Mouse (Mus musculus) lung, embryonic 15.5 days (tissue): ENCODE data around the gene Mboat2. TPM values are rescaled to one million over a fixed set of nuclear protein-coding genes. Genes with fewer than 3 reads are reported as not detected.

Experiments
- ATAC-seq: fragments of 200-750 bp; cut with Nextera tagmentation; 2 replicates; pipeline ENCODE4 v1.8.0; 2017; ENCODE audit warnings: moderate number of reproducible peaks, borderline replicate concordance; ENCODE audit not compliant: low FRiP score, low TSS enrichment; ENCODE audit errors: extremely low read depth
- H3K27ac ChIP-seq: fragments of 300-500 bp; sonication (generic); 2 replicates; pipeline ENCODE4 v1.5.1; 2015; ENCODE audit warnings: moderate library complexity, mild to moderate bottlenecking, inconsistent platforms
- H3K27me3 ChIP-seq: fragments of 300-500 bp; sonication (generic); 2 replicates; pipeline ENCODE4 v1.6.1; 2015; ENCODE audit warnings: inconsistent platforms
- H3K36me3 ChIP-seq: fragments of 300-500 bp; sonication (generic); 2 replicates; pipeline ENCODE4 v1.6.1; 2015; ENCODE audit warnings: inconsistent platforms
- H3K4me1 ChIP-seq: fragments of 300-500 bp; sonication (generic); 2 replicates; pipeline ENCODE4 v1.6.1; 2015; ENCODE audit warnings: inconsistent platforms
- H3K4me2 ChIP-seq: fragments of 300-500 bp; sonication (generic); 2 replicates; pipeline ENCODE4 v1.6.1; 2015; ENCODE audit warnings: inconsistent platforms, mild to moderate bottlenecking, moderate library complexity
- H3K4me3 ChIP-seq: fragments of 300-500 bp; sonication (generic); 2 replicates; pipeline ENCODE4 v1.5.1; 2015; ENCODE audit warnings: mild to moderate bottlenecking, inconsistent platforms
- H3K9ac ChIP-seq: fragments of 300-500 bp; sonication (generic); 2 replicates; pipeline ENCODE4 v1.6.1; 2015; ENCODE audit warnings: inconsistent platforms
- H3K9me3 ChIP-seq: fragments of 300-500 bp; sonication (generic); 2 replicates; pipeline ENCODE4 v1.6.1; 2016; ENCODE audit warnings: inconsistent platforms
- WGBS: fragments of 180-500 bp; shearing (Covaris S2); methylation state at CpG from one replicate; pipeline ENCODE4 v1.1.7; 2015; 5-methylcytosine and 5-hydroxymethylcytosine counted together
- polyA plus RNA-seq: library from polyadenylated mRNA; unstranded; fragments of >200 nt; fragmentation: Nextera tagmentation; extraction: Ambion mirVana; gene quantifications from 2 replicates; pipeline ENCODE4 v1.2.1, GENCODE M21; 2015

Gene Mboat2
- polyA plus RNA-seq, 1 experiment from 2014 or later = 42.5 TPM

DNA sequence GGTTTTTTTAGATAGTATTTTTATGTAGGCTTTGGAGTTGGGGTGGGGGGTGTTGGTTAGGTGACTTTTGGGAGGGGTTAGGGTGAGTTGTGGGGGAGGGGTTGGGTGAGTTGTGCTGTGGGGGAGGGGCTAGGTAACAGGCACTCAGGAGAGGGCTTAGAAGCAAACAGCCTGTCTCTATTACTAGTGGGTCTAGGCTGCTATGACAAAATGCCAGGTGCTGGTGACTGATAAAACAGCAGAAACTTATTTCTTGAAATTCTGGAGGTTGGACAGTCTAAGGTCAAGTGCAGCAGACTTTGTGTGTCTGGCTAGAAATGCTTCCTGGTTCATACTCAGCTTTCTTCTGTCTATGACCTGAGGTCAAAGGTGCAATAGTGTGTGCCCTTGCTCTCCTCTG, 56.1 kb downstream of the Mboat2 start:
- Histone ChIP-seq H3K27ac (no peak overlapping the region), H3K27me3 (no peaks in the 10 kb centered on the region), H3K36me3 (peaks cover 20% of the 10 kb centered on the region; the same call in 1 of the 2 replicates), H3K9ac (no peak overlapping the region), H3K4me3 (no peak overlapping the region), H3K9me3 (no peaks in the 10 kb centered on the region), H3K4me2 (no peak overlapping the region), H3K4me1 (peaks cover 5% of the 10 kb centered on the region; the same call in 1 of the 2 replicates)
- ATAC-seq = no peak

DNA sequence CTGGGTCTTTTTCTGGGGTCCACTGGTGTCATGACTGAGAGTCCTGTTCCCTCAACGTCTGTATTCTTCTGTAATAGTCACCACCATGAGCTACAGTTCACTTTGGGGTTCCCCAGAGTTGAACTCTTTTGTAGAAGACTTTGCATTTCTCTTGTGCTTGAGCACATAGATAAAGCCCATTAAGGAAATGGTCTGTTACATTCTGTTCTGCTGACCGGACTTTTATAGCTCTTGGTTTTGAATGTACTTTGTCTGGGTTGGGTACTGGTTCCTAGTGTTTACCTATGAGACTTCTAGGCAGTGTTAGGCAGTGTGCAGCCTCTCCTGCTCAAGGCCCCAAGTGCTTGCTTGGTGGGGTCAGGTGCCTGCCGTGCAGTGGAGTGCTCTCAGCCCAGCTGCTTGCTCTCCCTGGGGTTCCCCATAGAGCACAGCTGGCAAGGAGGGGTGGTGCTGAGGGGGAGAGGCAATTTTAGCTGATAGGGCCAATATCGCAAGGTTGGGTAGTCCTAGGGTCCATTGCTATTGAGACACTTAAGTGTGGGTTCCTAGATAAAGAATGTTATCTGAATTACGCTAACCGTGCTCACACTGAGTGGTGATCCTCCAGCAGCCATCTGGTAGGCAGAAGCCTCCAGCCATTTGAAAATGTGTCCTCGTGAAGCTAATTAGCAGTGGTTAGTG, 58.8 kb downstream of the Mboat2 start:
- H3K9me3 ChIP-seq = no peaks in the 10 kb centered on the region
- 61% methylated on average over 7 of the region's 7 CpGs for WGBS
- 0 out of 2 replicates have a peak, but pooled peaks cover under 1% of the 10 kb centered on the region for H3K36me3 ChIP-seq
- no peak overlapping the region for H3K4me3 ChIP-seq
- peaks cover 17% of the 10 kb centered on the region for H3K4me1 ChIP-seq
- H3K9ac ChIP-seq = no peak overlapping the region
- 0 out of 2 replicates have a peak overlapping the region, but pooled peaks have one; percentile 5 for H3K27ac ChIP-seq
- no peak overlapping the region for H3K4me2 ChIP-seq
- H3K27me3 ChIP-seq = no peaks in the 10 kb centered on the region
- ATAC-seq = peak; percentile 56; the same call in 1 of the 2 replicates

- H3K36me3 ChIP-seq = no peaks in the 10 kb centered on the region
- H3K27me3 ChIP-seq = no peaks in the 10 kb centered on the region
- no peak overlapping the region for H3K4me3 ChIP-seq
- H3K4me2 ChIP-seq = no peak overlapping the region
- H3K27ac ChIP-seq = no peak overlapping the region
- peaks cover 21% of the 10 kb centered on the region for H3K4me1 ChIP-seq
- H3K9ac ChIP-seq = no peak overlapping the region
- no peak for ATAC-seq
- H3K9me3 ChIP-seq = no peaks in the 10 kb centered on the region
- WGBS = 92% methylated on average over 2 of the region's 2 CpGs
Observed at GRCm38 (mm10) chr12:24890158-24890557, 59.5 kb downstream of the Mboat2 start.

- Histone ChIP-seq H3K27me3 (no peaks in the 10 kb centered on the region), H3K9me3 (no peaks in the 10 kb centered on the region), H3K4me3 (no peak overlapping the region), H3K9ac (no peak overlapping the region), H3K27ac (no peak overlapping the region), H3K4me1 (peaks cover 27% of the 10 kb centered on the region), H3K4me2 (no peak overlapping the region), H3K36me3 (no peaks in the 10 kb centered on the region)
- no peak for ATAC-seq
- WGBS = 85% methylated on average over 8 of the region's 8 CpGs
Observed at GRCm38 (mm10) chr12:24890684-24891459, 60.2 kb downstream of the Mboat2 start.

- Histone ChIP-seq H3K4me1 (peaks cover 27% of the 10 kb centered on the region), H3K9me3 (no peaks in the 10 kb centered on the region), H3K4me2 (no peak overlapping the region), H3K9ac (no peak overlapping the region), H3K36me3 (no peaks in the 10 kb centered on the region; the same call in 1 of the 2 replicates), H3K27ac (no peak overlapping the region), H3K4me3 (no peak overlapping the region), H3K27me3 (no peaks in the 10 kb centered on the region)
- no peak for ATAC-seq
- 39% methylated on average over 4 of the region's 4 CpGs for WGBS
Observed at GRCm38 (mm10) chr12:24892536-24892935, 61.9 kb downstream of the Mboat2 start.

- no peaks in the 10 kb centered on the region for H3K27me3 ChIP-seq
- H3K4me1 ChIP-seq = peaks cover 27% of the 10 kb centered on the region
- H3K36me3 ChIP-seq = no peaks in the 10 kb centered on the region; the same call in 1 of the 2 replicates
- H3K9me3 ChIP-seq = no peaks in the 10 kb centered on the region
- ATAC-seq = peak; percentile 77
- 33% methylated on average over 10 of the region's 10 CpGs for WGBS
- H3K27ac ChIP-seq = peak overlapping the region; percentile 78
- no peak overlapping the region for H3K9ac ChIP-seq
- no peak overlapping the region for H3K4me2 ChIP-seq
- H3K4me3 ChIP-seq = no peak overlapping the region
Observed at GRCm38 (mm10) chr12:24893777-24894468, 63.2 kb downstream of the Mboat2 start.

- 62% methylated on average over 5 of the region's 5 CpGs for WGBS
- Histone ChIP-seq H3K4me1 (peaks cover 21% of the 10 kb centered on the region), H3K4me2 (no peak overlapping the region), H3K27me3 (no peaks in the 10 kb centered on the region), H3K36me3 (no peaks in the 10 kb centered on the region; the same call in 1 of the 2 replicates), H3K27ac (no peak overlapping the region; the same call in 1 of the 2 replicates), H3K9me3 (no peaks in the 10 kb centered on the region), H3K9ac (no peak overlapping the region), H3K4me3 (no peak overlapping the region)
- ATAC-seq = no peak
Observed at GRCm38 (mm10) chr12:24895352-24895751, 64.7 kb downstream of the Mboat2 start.

- Histone ChIP-seq H3K27me3 (no peaks in the 10 kb centered on the region), H3K36me3 (no peaks in the 10 kb centered on the region; the same call in none of the 2 replicates), H3K4me1 (peaks cover 21% of the 10 kb centered on the region), H3K4me3 (no peak overlapping the region), H3K9ac (no peak overlapping the region), H3K27ac (no peak overlapping the region), H3K9me3 (no peaks in the 10 kb centered on the region), H3K4me2 (no peak overlapping the region)
- no peak for ATAC-seq
- WGBS = 78% methylated on average over 4 of the region's 4 CpGs
Observed at GRCm38 (mm10) chr12:24897354-24897753, 66.7 kb downstream of the Mboat2 start.

- no peak for ATAC-seq
- Histone ChIP-seq H3K27me3 (no peaks in the 10 kb centered on the region), H3K4me2 (no peak overlapping the region), H3K4me3 (no peak overlapping the region), H3K27ac (no peak overlapping the region), H3K9me3 (no peaks in the 10 kb centered on the region), H3K4me1 (peaks cover 21% of the 10 kb centered on the region), H3K36me3 (peaks cover 6% of the 10 kb centered on the region), H3K9ac (no peak overlapping the region)
- 61% methylated on average over 9 of the region's 9 CpGs for WGBS
Observed at GRCm38 (mm10) chr12:24898226-24898625, 67.5 kb downstream of the Mboat2 start.

GRCm38 (mm10) chr12:24899636-24900035, 69.0 kb downstream of the Mboat2 start:
- no peaks in the 10 kb centered on the region for H3K27me3 ChIP-seq
- peaks cover 6% of the 10 kb centered on the region for H3K36me3 ChIP-seq
- peaks cover 8% of the 10 kb centered on the region for H3K4me1 ChIP-seq
- no peak overlapping the region for H3K27ac ChIP-seq
- no peak for ATAC-seq
- no peak overlapping the region for H3K4me2 ChIP-seq
- no peaks in the 10 kb centered on the region for H3K9me3 ChIP-seq
- 77% methylated on average over 10 of the region's 10 CpGs for WGBS
- H3K9ac ChIP-seq = no peak overlapping the region
- H3K4me3 ChIP-seq = no peak overlapping the region

DNA sequence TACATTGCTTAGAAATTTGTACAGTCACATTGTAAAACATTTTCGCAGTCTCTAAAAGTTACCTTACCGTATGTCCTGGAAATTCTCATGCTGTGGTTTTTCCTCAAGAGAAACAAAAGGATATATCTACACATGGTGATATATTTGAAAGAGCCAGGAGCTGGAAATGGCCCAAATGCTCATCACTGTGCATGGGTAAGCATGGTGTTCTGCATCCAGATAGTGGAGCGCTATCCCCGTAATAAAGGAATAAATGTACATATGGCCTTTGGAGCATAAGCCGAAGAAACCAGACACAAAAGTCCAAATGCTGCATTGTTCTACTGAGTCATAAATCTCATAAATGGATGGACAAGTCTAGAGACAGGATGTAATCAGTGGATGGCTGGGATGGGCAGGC, 72.1 kb downstream of the Mboat2 start:
- H3K4me3 ChIP-seq = no peak overlapping the region
- no peak overlapping the region for H3K27ac ChIP-seq
- 0 out of 2 replicates have a peak, but pooled peaks cover 3% of the 10 kb centered on the region for H3K4me1 ChIP-seq
- no peaks in the 10 kb centered on the region for H3K9me3 ChIP-seq
- no peak overlapping the region for H3K9ac ChIP-seq
- H3K36me3 ChIP-seq = peaks cover 6% of the 10 kb centered on the region; the same call in 1 of the 2 replicates
- whole genome bisulfite sequencing = 97% methylated on average over 5 of the region's 5 CpGs
- ATAC-seq = no peak
- H3K27me3 ChIP-seq = no peaks in the 10 kb centered on the region
- no peak overlapping the region for H3K4me2 ChIP-seq
